Mouse (Mus musculus) liver, adult 2 months (tissue): Measurements from ENCODE around the gene Plekho1.

Experiments
- CTCF ChIP-seq: fragments of 200-500 bp; IDR thresholded peaks from 2 replicates; pipeline ENCODE4 v1.5.1; 2011; ENCODE audit warnings: low read depth, low read length, control low read depth
- POLR2A ChIP-seq: fragments of 200-500 bp; IDR thresholded peaks from 2 replicates; pipeline ENCODE4 v1.6.1; 2011; ENCODE audit warnings: low read length, control low read depth; ENCODE audit not compliant: insufficient read depth; ENCODE audit errors: extremely low read depth

DNA sequence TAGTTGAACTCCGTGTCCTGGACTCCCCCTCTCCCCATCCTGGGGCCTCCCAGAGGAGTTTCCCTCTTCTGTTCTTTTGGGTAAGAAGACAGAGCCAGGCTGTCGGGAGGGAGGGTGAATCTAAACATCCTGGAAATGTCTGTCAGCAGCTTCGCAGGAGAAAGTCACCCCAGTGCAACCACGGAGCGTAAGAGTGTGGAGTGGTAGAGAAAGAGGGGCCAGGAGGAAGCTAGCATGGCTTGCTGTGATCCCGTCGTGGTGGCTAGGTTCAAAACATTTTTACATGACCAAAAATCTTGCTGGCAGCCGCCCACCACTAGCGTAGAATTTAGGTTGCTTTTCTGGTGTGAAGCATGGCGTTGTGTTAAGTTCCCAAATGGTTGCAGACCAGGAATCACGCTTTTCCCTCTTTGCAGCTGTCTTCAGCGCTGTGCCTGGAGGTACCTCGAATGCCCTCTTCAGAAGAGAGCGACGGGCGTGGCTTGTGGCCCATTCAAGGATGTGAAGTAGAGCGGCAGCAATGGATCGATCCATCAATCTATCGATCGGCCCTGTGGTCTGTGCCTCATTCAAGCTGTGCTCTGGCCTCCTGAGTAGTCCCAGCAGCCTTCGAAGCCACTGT, 9.7 kb downstream of the Plekho1 start:
- TF ChIP-seq CTCF (no peak), POLR2A (no peak)
